Comparison of ENCODE assay signal across 8 mouse cellular contexts in the genomic region with DNA sequence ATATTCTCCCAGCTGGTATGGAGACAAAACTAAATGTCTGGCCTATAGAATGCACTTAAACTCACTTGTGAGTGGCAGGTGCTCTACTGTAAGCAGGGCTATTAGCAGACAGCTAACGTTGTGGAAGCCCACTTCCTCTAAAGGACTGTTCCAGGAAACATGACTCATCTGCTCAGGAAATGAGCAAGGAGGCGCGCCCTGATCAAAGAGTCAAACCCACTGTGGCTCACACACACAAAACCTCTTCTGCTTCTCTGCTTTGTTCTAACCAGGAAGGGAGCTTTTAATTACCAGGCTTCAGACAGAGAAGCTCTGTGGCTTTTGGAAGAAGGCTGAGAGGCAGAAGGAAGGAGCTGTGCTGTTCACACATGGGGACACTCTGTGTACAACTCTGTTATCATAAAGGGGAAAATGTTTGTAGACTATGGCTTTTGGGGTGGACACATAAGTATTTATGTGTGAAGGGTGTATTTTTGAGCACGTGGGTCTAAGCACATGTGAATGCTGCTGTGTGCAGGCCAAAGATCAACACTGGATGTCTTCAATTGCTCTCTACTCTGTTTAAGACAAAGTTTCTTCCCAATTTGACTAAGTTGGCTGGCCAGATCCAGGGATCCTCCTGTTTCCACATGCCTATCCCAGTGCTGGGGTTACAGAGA.
DNase-seq lines count a peak whose midpoint lies in the region; ATAC-seq and TF ChIP-seq lines count a peak whose summit lies in the region.

No protein-coding gene starts in this region.

- no peak overlapping the region for H3K4me3 ChIP-seq in embryonic facial prominence, embryonic 14.5 days (ENCODE audit: low read depth, low read length)
- no peak overlapping the region for H3K4me3 ChIP-seq in hindbrain, embryonic 11.5 days (ENCODE audit: low read depth, low read length)
- H3K4me3 ChIP-seq in myocyte: no peak overlapping the region

- no peaks in the 10 kb centered on the region for H3K27me3 ChIP-seq in embryonic facial prominence, embryonic 14.5 days (replicated peaks; ENCODE audit: control insufficient read depth, insufficient read depth, low read length)
- H3K27me3 ChIP-seq in hindbrain, embryonic 11.5 days (ENCODE audit: control insufficient read depth, insufficient read depth, low read length): no peaks in the 10 kb centered on the region
- H3K27me3 ChIP-seq in myocyte (ENCODE audit: control insufficient read depth, insufficient read depth, insufficient read length): no peaks in the 10 kb centered on the region

- TF ChIP-seq POLR2A in myocyte (IDR thresholded peaks at IDR 0.05; ENCODE audit: insufficient read length, low read depth): no peak

- no peaks in the 10 kb centered on the region for H3K36me3 ChIP-seq in embryonic facial prominence, embryonic 14.5 days (ENCODE audit: control insufficient read depth, insufficient read depth, low read length)
- H3K36me3 ChIP-seq in hindbrain, embryonic 11.5 days (ENCODE audit: control insufficient read depth, insufficient read depth, low read length): no peaks in the 10 kb centered on the region
- no peaks in the 10 kb centered on the region for H3K36me3 ChIP-seq in myocyte (ENCODE audit: control insufficient read depth, insufficient read depth)

- H3ac ChIP-seq in myocyte (ENCODE audit: control insufficient read depth, insufficient read length): no peak overlapping the region

- ATAC-seq in embryonic facial prominence, embryonic 14.5 days (ENCODE audit: low read depth): peak; percentile 61; the same call in 1 of the 2 replicates
- ATAC-seq in hindbrain, embryonic 11.5 days (ENCODE audit: low FRiP score): peak; percentile 48

- H3K79me2 ChIP-seq in myocyte (ENCODE audit: control insufficient read depth, insufficient read depth): no peaks in the 10 kb centered on the region

- WGBS in embryonic facial prominence, embryonic 14.5 days: 45% methylated on average over 4 of the region's 4 CpGs
- 65% methylated on average over 4 of the region's 4 CpGs for WGBS in hindbrain, embryonic 11.5 days

- peak; percentile 45 for DNase-seq in urinary bladder, postnatal 14 days (ENCODE audit: low spot score)
- no peak for DNase-seq in urinary bladder, postnatal 25 days (ENCODE audit: low spot score)
- DNase-seq in embryonic facial prominence, embryonic 14.5 days (ENCODE audit: low spot score): peak; percentile 82
- no peak for DNase-seq in hindbrain, embryonic 11.5 days (ENCODE audit: low spot score)
- peak; percentile 79 for DNase-seq in liver
- no peak for DNase-seq in left cerebral cortex, adult 18-20 months (ENCODE audit: low spot score in 2 of 2)
- DNase-seq in gastrocnemius, adult 8-10 months (ENCODE audit: low spot score in 2 of 2): no peak

- H3K4me2 ChIP-seq in embryonic facial prominence, embryonic 14.5 days (ENCODE audit: low read depth, low read length): no peak overlapping the region
- no peak overlapping the region for H3K4me2 ChIP-seq in hindbrain, embryonic 11.5 days (replicated peaks; ENCODE audit: low read depth, low read length)
- H3K4me2 ChIP-seq in myocyte (ENCODE audit: low read depth): peak overlapping the region; percentile 67

- peaks cover 21% of the 10 kb centered on the region for H3K4me1 ChIP-seq in embryonic facial prominence, embryonic 14.5 days (ENCODE audit: control insufficient read depth, insufficient read depth, low read length)
- H3K4me1 ChIP-seq in hindbrain, embryonic 11.5 days (replicated peaks; ENCODE audit: control insufficient read depth, insufficient read depth, low read length): no peaks in the 10 kb centered on the region; the same call in 1 of the 2 replicates

- no peak overlapping the region for H3K9ac ChIP-seq in embryonic facial prominence, embryonic 14.5 days (ENCODE audit: low read depth, low read length)
- H3K9ac ChIP-seq in hindbrain, embryonic 11.5 days (ENCODE audit: low read depth, low read length): no peak overlapping the region

- H3K27ac ChIP-seq in embryonic facial prominence, embryonic 14.5 days (replicated peaks; ENCODE audit: low read depth, low read length): peak overlapping the region; percentile 76
- H3K27ac ChIP-seq in hindbrain, embryonic 11.5 days (ENCODE audit: low read depth, low read length): peak overlapping the region; percentile 27; the same call in 1 of the 2 replicates

- no peaks in the 10 kb centered on the region for H3K9me3 ChIP-seq in embryonic facial prominence, embryonic 14.5 days (ENCODE audit: control insufficient read depth, low read length)
- no peaks in the 10 kb centered on the region for H3K9me3 ChIP-seq in hindbrain, embryonic 11.5 days (ENCODE audit: control insufficient read depth, low read length)

TF ChIP-seq in myocyte, 11 proteins besides CTCF, POLR2A, EP300 and RAD21:
- TF ChIP-seq MYOG (IDR thresholded peaks at IDR 0.05; ENCODE audit: control insufficient read depth in 1 of 3, insufficient read depth in 1 of 3, insufficient read length in 2 of 3, low read depth in 2 of 3) (no peak), MYOD1 (IDR thresholded peaks at IDR 0.05; ENCODE audit: control insufficient read depth in 1 of 3, insufficient read length in 2 of 3, low read depth in 2 of 3) (peak in 1 of 3 experiments; percentile 49)

Comparison
In these comparisons a context has a peak if more than half of its experiments do, and no peak if none do; other contexts are left out.
1. DNase-seq: peak in urinary bladder, postnatal 14 days (single experiment), embryonic facial prominence, embryonic 14.5 days (single experiment) and liver (single experiment); none in urinary bladder, postnatal 25 days (single experiment), hindbrain, embryonic 11.5 days (single experiment), left cerebral cortex, adult 18-20 months (0 of 2) and gastrocnemius, adult 8-10 months (0 of 2).